Mouse (Mus musculus) retina, embryonic 14.5 days (tissue): ENCODE measurements at regions not wholly inside any gene's neighbourhood (a gene's known extent, or its start where the extent isn't known, plus 50 kb on each side); places are given as distances from the start of the nearest gene placed in this dataset.

Experiments used
- DNase-seq: peaks from one replicate; pipeline ENCODE4 v3.0.0-alpha.2; 2015; ENCODE audit warnings: low spot score

GRCm38 (mm10) chr3:144137483-144137882 is 67.5 kb downstream of the Lmo4 start:
- DNase-seq = no peak

- no peak for DNase-seq
Measured at GRCm38 (mm10) chr3:144136432-144136831, 68.6 kb downstream of the Lmo4 start.

GRCm38 (mm10) chr3:144135646-144136045 is 69.4 kb downstream of the Lmo4 start:
- DNase-seq = no peak

DNA sequence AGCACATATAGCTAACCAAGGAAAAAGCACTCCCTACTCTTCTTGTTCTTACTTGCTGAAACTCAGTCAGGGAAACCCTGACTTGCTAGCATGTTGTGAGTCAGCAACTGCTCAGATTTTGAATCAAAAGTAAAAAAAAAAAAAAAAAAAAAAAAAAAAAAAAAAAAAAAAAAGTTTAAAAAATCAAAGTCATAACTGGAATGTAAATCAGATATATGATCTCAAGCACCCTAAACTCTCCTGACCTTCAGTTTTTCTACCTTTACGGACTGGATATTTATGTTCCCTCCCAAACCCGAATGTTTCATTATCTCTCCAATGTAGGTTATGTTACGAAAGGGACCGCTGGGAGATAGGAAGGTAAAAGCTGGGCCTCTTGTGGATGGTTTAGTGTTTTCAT is 77.0 kb downstream of the Lmo4 start:
- no peak for DNase-seq

DNA sequence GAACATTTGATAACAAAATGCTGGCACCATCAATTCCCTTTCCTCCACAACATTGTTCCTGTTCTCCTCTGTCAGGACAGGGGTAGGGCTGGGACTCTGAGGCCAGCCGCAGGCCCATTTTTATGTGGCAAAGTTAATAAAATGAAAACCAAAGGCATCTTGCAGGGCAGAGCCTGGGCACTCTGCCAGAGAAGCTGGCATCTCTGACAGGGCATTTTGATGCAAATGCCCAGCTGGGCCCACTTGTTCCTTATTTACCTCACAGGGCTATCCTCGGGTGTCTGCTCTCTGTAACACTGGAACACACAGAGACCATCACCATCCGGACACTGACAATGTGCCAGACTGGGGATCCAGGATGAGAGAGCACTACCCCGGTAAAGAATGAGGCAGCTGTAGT is 80.7 kb downstream of the Lmo4 start:
- DNase-seq = no peak

DNA sequence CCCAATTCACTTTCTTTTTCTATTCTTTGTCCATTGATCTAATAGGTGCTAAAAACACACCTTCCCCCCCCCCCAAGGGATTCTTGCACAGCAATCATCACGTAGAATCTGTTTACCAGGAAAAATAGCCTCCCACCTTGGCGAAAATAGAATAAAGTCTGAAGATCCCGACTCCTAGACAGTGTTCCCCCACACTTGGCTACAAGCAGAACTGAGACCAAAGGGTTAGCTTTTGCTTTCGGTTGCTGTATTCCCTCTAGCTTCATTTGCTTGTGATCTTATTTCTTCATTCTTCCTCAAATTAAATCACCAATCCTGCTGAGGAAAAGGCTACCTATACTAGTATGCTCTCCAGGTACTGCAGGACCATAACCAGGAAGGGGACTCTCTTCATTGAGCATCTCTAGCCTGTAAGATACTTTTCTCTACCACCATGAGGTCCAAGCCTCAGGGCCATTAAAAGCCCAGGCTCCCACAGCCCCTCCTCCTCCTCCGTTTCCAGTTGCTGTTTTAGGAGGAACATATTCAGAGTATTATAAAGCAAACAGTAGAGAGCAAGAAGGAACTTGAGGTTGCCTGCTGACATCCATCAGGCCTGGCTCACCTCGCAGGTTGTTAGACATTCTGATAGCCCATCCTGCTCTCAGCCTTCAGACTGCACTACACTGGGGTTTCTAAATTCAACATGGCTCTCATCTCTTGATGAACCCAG is 81.5 kb downstream of the Lmo4 start:
- no peak for DNase-seq

- DNase-seq = no peak
Measured at GRCm38 (mm10) chr3:144119076-144119475, 85.9 kb downstream of the Lmo4 start.

DNA sequence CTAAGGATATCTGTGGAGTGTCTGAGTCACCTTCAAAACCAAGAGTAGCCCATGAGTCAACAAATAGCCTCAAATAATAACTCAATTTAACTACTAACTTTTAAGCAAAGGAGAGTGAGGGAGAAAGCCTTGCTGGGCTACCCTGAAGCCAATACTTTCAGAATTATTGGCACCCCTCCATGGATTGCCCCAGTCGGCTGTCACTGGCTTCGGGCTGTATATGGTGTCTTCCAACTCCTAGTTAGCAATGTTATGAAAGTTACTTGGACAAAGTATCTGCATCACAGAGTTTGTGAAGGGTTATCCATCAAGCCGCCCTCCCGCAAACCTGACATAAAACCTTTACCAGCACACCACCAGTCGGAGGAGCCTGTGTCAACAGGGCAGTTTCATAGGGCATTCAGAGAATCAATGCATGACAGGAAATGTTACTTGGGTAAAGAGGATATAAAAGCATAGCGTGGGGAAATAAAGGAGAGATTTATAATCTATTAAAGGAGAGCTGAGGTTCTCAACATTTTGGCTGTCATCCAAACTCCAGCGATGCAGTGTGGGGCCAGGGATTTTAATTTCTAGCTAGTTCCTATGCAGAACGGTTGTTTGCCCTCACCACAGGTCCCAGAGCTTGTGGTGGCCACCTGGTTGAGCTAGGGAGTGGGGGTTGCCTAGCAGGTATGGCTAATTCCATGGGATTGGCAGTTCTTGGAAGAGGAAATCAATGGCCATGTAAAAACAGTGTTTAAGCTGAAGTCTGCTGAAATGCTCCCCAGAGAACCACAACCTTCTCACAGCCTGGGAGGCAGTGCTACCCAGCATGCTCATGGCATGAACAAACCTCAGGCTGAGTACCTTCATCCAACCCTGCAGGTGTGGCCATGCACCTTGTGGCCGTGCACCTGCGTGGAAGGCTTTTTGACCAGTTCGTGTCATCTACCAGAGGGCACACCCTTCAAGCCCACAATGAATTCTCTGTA is 91.1 kb downstream of the Lmo4 start:
- no peak for DNase-seq

GRCm38 (mm10) chr3:144110331-144111080 is 94.5 kb downstream of the Lmo4 start:
- no peak for DNase-seq

GRCm38 (mm10) chr3:144109769-144110168 is 95.3 kb downstream of the Lmo4 start:
- DNase-seq = no peak

DNA sequence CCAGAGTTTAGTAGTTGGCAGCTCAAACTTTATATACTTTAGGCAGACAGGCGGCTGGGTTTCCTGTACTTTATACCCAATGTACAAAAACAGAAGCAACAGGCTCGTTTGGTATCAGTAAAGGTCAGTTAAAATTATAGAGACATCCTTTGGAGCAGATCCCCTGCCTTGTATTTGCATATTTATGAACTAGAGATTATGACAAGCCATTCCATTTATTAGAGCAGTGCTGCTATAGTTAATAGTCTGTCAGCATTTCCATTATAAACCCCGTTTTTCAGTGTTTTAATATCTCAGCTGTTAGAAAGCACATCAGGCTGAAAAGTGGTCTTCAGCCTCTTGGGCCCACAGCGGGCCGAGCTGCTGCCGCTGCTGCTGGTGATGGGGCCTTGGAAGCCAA is 96.7 kb downstream of the Lmo4 start:
- DNase-seq = no peak

DNA sequence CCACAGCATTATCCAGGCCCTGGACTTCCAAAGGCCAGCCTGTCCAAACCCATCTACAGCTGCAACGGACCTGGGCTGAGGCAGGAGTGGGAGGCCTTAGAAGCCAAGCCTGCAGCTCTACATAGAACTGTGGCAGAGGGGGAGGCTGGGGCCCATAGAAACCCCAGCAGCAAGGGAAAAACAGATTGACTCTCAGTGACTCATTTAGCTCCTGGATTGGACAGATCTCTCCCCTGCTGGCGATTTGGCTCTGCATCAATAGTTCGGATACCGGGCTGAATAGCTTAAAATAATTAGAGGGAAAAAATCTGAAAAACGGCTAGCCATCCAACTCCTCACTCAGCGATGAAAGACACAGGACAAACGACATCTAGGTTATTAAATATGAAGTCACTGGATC is 97.4 kb downstream of the Lmo4 start:
- peak; percentile 22 for DNase-seq

- DNase-seq = no peak
Measured at GRCm38 (mm10) chr3:144104366-144104765, 100.7 kb downstream of the Lmo4 start.

DNA sequence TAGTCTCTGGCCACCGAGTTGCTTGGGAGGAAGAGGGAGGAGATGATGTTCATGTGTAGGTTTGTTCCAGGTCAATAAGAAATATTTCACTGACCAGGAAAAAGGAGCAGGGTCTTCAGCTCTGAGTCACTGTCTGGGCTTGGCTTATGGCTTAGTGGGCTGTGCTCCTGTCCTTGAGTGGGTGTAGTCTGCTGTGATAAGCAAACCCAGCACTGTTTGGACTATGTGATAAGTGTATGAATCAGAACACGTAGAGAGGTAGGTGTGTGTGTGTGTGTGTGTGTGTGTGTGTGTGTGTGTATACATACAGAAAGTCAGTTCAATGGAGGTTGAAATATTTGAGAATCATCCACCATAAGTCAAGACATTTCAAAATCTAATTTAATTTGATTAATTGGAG is 105.6 kb downstream of the Lmo4 start:
- no peak for DNase-seq

DNA sequence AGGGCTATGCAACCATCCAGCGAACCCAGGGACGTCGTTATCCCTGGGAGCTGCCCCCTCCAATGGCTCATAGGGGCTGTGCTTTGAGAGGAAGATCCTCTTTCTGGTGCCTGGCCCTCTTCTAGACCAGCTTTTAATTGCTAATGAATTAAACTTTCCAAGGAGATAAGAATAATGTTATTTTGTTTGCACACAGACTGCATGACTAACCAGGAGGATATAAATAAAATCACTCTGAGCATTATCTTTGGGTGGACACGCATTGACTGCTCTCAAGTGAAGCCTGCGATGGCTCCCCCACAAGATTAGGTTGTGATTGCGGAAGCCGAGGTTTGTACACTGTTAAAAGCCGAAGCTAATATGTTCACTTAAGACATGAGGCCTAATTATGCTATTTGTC is 106.3 kb downstream of the Lmo4 start:
- DNase-seq = no peak

GRCm38 (mm10) chr3:144091231-144091630 is 113.8 kb downstream of the Lmo4 start:
- DNase-seq = no peak

DNA sequence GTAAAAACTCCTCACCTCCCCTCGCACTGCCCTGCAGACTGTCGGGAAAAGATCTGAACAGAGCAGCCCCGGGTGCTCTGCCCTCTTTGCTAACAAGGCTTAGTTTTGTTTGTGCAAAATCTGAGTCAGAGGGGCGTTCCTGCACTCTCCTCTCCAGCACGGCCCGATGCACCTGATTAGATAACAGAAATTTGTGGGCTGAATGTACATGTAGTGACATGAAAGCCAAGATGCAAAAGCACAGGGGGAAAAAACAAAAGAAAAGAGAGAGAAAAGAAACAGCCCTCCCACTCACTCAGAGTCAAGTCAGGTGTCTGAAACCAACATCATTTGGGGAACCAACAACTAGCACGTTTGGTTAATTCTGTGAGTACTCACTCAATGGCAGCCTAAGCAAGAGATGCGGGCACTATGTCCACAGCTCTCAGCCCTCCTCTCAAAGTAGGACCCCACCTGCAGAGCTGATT is 115.2 kb downstream of the Lmo4 start:
- no peak for DNase-seq

DNA sequence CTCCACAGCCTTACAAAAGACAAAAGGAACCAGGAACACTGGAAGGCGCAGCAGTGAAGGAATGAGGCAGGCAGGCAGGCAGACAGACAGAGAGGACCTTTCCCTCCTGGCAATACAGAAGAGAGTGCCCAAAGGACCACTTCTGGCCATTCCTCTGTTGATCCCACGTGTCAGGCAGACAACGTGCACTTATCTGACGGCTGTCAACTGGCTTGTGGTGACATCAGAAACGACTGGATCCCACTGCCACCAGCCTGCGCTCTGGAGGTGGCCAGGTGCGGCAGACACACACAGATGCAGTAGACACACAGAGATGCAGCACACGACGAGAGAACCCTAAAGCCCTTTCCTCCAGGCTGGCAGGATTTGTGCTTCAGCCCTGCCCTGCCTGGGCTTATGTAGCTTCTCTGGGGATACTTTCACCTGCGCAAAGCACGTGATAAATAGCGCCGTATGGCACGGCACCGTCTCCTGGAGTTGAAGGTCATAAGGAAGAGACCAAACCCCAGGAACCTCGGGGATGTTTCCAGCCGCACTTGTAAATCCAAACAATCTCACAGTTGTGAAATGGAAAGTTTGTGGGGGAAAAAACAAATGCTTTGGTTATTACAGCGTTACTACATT is 116.6 kb downstream of the Lmo4 start:
- DNase-seq = no peak

DNA sequence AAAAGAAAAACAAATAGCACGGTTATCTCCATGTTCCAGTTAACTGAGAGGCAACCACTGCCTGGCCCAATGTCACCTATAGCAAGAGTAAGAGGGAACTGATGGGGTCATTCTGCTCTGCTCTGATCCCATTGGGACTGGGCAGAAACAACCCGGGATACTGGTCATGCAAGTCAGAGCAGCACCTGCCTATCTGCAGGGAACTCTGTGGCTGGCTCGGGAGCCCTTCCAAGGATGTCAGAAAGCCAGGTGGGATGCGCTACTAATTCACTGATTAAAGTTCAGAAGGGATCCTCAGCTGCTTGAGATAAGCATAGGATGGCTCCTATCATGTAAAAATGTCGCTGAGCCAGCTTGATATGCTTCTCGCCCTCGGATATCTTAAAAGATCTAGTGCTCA is 117.2 kb downstream of the Lmo4 start:
- DNase-seq = no peak

DNA sequence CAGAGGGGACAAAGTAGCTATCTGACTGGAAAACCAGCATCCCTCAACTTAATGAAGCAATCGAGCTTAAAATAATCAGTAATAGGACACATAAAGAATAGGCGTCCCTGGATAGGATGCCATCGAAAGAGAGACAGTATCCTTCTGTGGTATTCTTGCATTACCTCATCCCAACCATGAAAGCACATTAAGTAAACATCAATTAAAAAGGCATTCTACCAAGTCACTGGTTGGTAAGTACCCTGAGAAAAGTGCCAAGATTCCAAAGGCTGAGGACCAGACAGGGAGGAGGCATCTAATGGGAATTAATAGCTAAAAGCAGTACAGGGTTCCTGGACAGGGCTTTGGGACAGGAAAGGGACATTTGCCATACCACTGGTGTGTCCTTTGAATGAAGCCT is 118.8 kb downstream of the Lmo4 start:
- DNase-seq = no peak

GRCm38 (mm10) chr3:144079960-144080359 is 125.1 kb downstream of the Lmo4 start:
- DNase-seq = no peak
